Mouse (Mus musculus) stomach, postnatal 0 days (tissue): Measurements from ENCODE around the gene Sema3g.

Experiments used
- CTCF ChIP-seq: IDR thresholded peaks from 2 replicates; pipeline ENCODE4 v1.5.1; 2016; ENCODE audit warnings: antibody characterized with exemption, low read depth, mild to moderate bottlenecking, moderate library complexity
- EP300 ChIP-seq: optimal IDR thresholded peaks from 2 replicates; pipeline ENCODE3; 2016; ENCODE audit warnings: antibody characterized with exemption

- TF ChIP-seq CTCF (peak; percentile 96), EP300 (no peak)
Observed at GRCm38 (mm10) chr14:31272164-31272563, 54.5 kb downstream of the Sema3g start.
